Mouse (Mus musculus): Measurements from ENCODE around the gene Pdxk.

GRCm38 (mm10) chr10:78473434-78473833 lies 8.7 kb upstream of the Pdxk start:
- TF ChIP-seq CTCF (IDR thresholded peaks at IDR 0.05; ENCODE audit: low read depth) (no peak), EP300 (optimal IDR thresholded peaks at IDR 0.05) (no peak)
